Mouse (Mus musculus) erythroblast, embryonic 14.5 days (primary cell): ENCODE data around the gene Wdfy3.

Source experiments
- GATA1 ChIP-seq: IDR thresholded peaks from 2 replicates; pipeline ENCODE4 v1.6.1; 2012; ENCODE audit warnings: low read length, inconsistent platforms, mixed read lengths
- TAL1 ChIP-seq: IDR thresholded peaks from 3 replicates; pipeline ENCODE4 v1.6.1; 2012; ENCODE audit warnings: low read length, inconsistent platforms, mixed read lengths

DNA sequence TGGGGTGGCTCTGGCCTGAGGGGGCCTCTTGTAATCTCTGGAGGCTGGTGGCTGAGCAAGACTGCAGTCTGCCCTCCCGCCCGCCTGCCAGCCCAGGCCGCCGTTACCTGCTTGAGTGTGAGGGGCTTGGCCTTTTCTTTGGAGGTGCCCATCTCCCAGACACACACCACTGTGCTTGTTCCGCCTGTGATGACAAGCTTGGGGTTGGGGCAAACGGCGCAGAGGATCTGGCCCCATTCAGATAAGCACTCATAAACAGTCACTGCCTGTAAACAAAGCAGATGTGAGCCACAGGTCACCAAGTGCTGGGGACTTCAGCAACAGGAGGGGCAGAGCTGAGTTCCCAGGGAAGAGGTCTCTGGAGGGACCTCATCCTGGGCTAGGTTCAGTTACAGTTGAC, 218.6 kb downstream of the Wdfy3 start:
- no peak for TF ChIP-seq GATA1
- TF ChIP-seq TAL1: no peak
